Mouse (Mus musculus) heart, postnatal 4 days (tissue): ENCODE data around the gene Atp8a1. TPM values are rescaled to one million over a fixed set of nuclear protein-coding genes. Genes with fewer than 3 reads are reported as not detected.

ENCODE experiments used
- DNase-seq: peaks from one replicate; pipeline ENCODE4 v3.0.0; 2021
- total RNA-seq, 2 experiments: library from RNA; stranded (reverse); gene quantifications; 2 replicates each; pipeline ENCODE4 v1.2.3; 2021

Gene Atp8a1
- total RNA-seq = 10 to 100 TPM; 16.3 to 19.4 TPM

- DNase-seq = peak; percentile 99
Observed at GRCm38 (mm10) chr5:67847253-67848165, at the start of gene Atp8a1. Gene Atp8a1 (minus strand): TSS chr5:67847434.

GRCm38 (mm10) chr5:67884422-67885210 is 37.4 kb upstream of the Atp8a1 start:
- DNase-seq = no peak

GRCm38 (mm10) chr5:67883564-67884171 is 36.4 kb upstream of the Atp8a1 start:
- DNase-seq = no peak

GRCm38 (mm10) chr5:67871414-67871813 is 24.2 kb upstream of the Atp8a1 start:
- DNase-seq = no peak

GRCm38 (mm10) chr5:67866221-67866620 is 19.0 kb upstream of the Atp8a1 start:
- no peak for DNase-seq

- DNase-seq = no peak
Observed at GRCm38 (mm10) chr5:67865670-67866069, 18.4 kb upstream of the Atp8a1 start.

- no peak for DNase-seq
Observed at GRCm38 (mm10) chr5:67864508-67865060, 17.4 kb upstream of the Atp8a1 start.

GRCm38 (mm10) chr5:67863950-67864391 is 16.7 kb upstream of the Atp8a1 start:
- DNase-seq = no peak

- no peak for DNase-seq
Observed at GRCm38 (mm10) chr5:67854963-67855606, 7.9 kb upstream of the Atp8a1 start.

- no peak for DNase-seq
Observed at GRCm38 (mm10) chr5:67852860-67853259, 5.6 kb upstream of the Atp8a1 start.

GRCm38 (mm10) chr5:67849411-67849810 is 2.2 kb upstream of the Atp8a1 start:
- DNase-seq = no peak

GRCm38 (mm10) chr5:67848511-67849014 is 1.3 kb upstream of the Atp8a1 start:
- DNase-seq = no peak

GRCm38 (mm10) chr5:67846361-67847224 is 641 bp downstream of the Atp8a1 start:
- DNase-seq = peak; percentile 28

GRCm38 (mm10) chr5:67845190-67845691 is 2.0 kb downstream of the Atp8a1 start:
- DNase-seq = no peak

GRCm38 (mm10) chr5:67844070-67844469 is 3.2 kb downstream of the Atp8a1 start:
- no peak for DNase-seq

GRCm38 (mm10) chr5:67842306-67842705 is 4.9 kb downstream of the Atp8a1 start:
- DNase-seq = no peak

- DNase-seq = no peak
Observed at GRCm38 (mm10) chr5:67833841-67834240, 13.4 kb downstream of the Atp8a1 start.

- DNase-seq = no peak
Observed at GRCm38 (mm10) chr5:67831293-67832147, 15.7 kb downstream of the Atp8a1 start.

- DNase-seq = no peak
Observed at GRCm38 (mm10) chr5:67828356-67828755, 18.9 kb downstream of the Atp8a1 start.

GRCm38 (mm10) chr5:67826935-67827334 is 20.3 kb downstream of the Atp8a1 start:
- DNase-seq = no peak
